Mouse (Mus musculus): ENCODE results near the gene Pdzrn3.

Gene Pdzrn3

GRCm38 (mm10) chr6:101290160-101290559, 87.5 kb downstream of the Pdzrn3 start:
- CTCF ChIA-PET, result no interaction called here

GRCm38 (mm10) chr6:101289428-101289827, 88.3 kb downstream of the Pdzrn3 start:
- CTCF ChIA-PET, result no interaction called here

- CTCF ChIA-PET, result no interaction called here
Measured at GRCm38 (mm10) chr6:101287566-101288173, 90.0 kb downstream of the Pdzrn3 start.

- CTCF ChIA-PET, result no interaction called here
Measured at GRCm38 (mm10) chr6:101287077-101287476, 90.6 kb downstream of the Pdzrn3 start.

GRCm38 (mm10) chr6:101284368-101284955, 93.2 kb downstream of the Pdzrn3 start:
- CTCF ChIA-PET, result no interaction called here

- CTCF ChIA-PET, result no interaction called here
Measured at GRCm38 (mm10) chr6:101283891-101284290, 93.8 kb downstream of the Pdzrn3 start.

GRCm38 (mm10) chr6:101281644-101282043, 96.1 kb downstream of the Pdzrn3 start:
- CTCF ChIA-PET, result no interaction called here

- CTCF ChIA-PET, result no interaction called here
Measured at GRCm38 (mm10) chr6:101280811-101281218, 96.9 kb downstream of the Pdzrn3 start.

GRCm38 (mm10) chr6:101278286-101278932, 99.3 kb downstream of the Pdzrn3 start:
- CTCF ChIA-PET, result no interaction called here

GRCm38 (mm10) chr6:101276261-101276660, 101.4 kb downstream of the Pdzrn3 start:
- CTCF ChIA-PET, result no interaction called here

- CTCF ChIA-PET, result no interaction called here
Measured at GRCm38 (mm10) chr6:101275806-101276205, 101.9 kb downstream of the Pdzrn3 start.

- CTCF ChIA-PET, result no interaction called here
Measured at GRCm38 (mm10) chr6:101274846-101275245, 102.9 kb downstream of the Pdzrn3 start.

GRCm38 (mm10) chr6:101272256-101272655, 105.4 kb downstream of the Pdzrn3 start:
- CTCF ChIA-PET, result no interaction called here

GRCm38 (mm10) chr6:101271378-101272135, 106.1 kb downstream of the Pdzrn3 start:
- CTCF ChIA-PET, result no interaction called here

- CTCF ChIA-PET, result no interaction called here
Measured at GRCm38 (mm10) chr6:101270095-101270826, 107.4 kb downstream of the Pdzrn3 start.

GRCm38 (mm10) chr6:101269335-101270094, 108.2 kb downstream of the Pdzrn3 start:
- CTCF ChIA-PET, result interaction anchor here (0.7 kb wide), 1 partner anchor 24 kb away, joined by 4 read pairs; no protein-coding TSS in a partner anchor

- CTCF ChIA-PET, result no interaction called here
Measured at GRCm38 (mm10) chr6:101268266-101268665, 109.4 kb downstream of the Pdzrn3 start.

GRCm38 (mm10) chr6:101266787-101267186, 110.9 kb downstream of the Pdzrn3 start:
- CTCF ChIA-PET, result no interaction called here

GRCm38 (mm10) chr6:101263544-101263943, 114.2 kb downstream of the Pdzrn3 start:
- CTCF ChIA-PET, result no interaction called here

GRCm38 (mm10) chr6:101261513-101261912, 116.2 kb downstream of the Pdzrn3 start:
- CTCF ChIA-PET, result no interaction called here

- CTCF ChIA-PET, result no interaction called here
Measured at GRCm38 (mm10) chr6:101259411-101259810, 118.3 kb downstream of the Pdzrn3 start.
